Mouse (Mus musculus): ENCODE measurements around the gene Piga. TPM values are rescaled to one million over a fixed set of nuclear protein-coding genes. Genes with fewer than 3 reads are reported as not detected.

Piga gene
- polyA plus RNA-seq, 1 experiment: not detected

GRCm38 (mm10) chrX:164445601-164446000, 26.0 kb downstream of the Piga start:
- no peaks in the 10 kb centered on the region for H3K4me1 ChIP-seq (ENCODE audit: control insufficient read depth, insufficient read depth, low read length)
- WGBS: 90% methylated on average over 12 of the region's 12 CpGs

GRCm38 (mm10) chrX:164446106-164446551, 26.5 kb downstream of the Piga start:
- TF ChIP-seq CTCF (IDR thresholded peaks at IDR 0.05; ENCODE audit: insufficient read depth, low read depth, low read length): no peak
- no peak for TF ChIP-seq POLR2A (IDR thresholded peaks at IDR 0.05; ENCODE audit: insufficient read depth, low read depth, low read length)
- Histone ChIP-seq H3K4me3 (ENCODE audit: insufficient read depth, low read depth, low read length) (no peak overlapping the region), H3K4me1 (ENCODE audit: control insufficient read depth, insufficient read depth, low read length) (no peaks in the 10 kb centered on the region), H3K27ac (ENCODE audit: insufficient read depth, low read depth, low read length) (no peak overlapping the region)
- 83% methylated on average over 10 of the region's 10 CpGs for WGBS

More at GRCm38 (mm10) chrX:164445601-164446000, 26.0 kb downstream of the Piga start:
- TF ChIP-seq POLR2A (IDR thresholded peaks at IDR 0.05; ENCODE audit: insufficient read depth, low read depth, low read length): no peak
- TF ChIP-seq CTCF (IDR thresholded peaks at IDR 0.05; ENCODE audit: insufficient read depth, low read depth, low read length): no peak
- H3K4me3 ChIP-seq (ENCODE audit: insufficient read depth, low read depth, low read length): no peak overlapping the region
- H3K27ac ChIP-seq (ENCODE audit: insufficient read depth, low read depth, low read length): no peak overlapping the region

GRCm38 (mm10) chrX:164446835-164447681, 27.5 kb downstream of the Piga start:
- WGBS: 93% methylated on average over 9 of the region's 9 CpGs
- TF ChIP-seq POLR2A (IDR thresholded peaks at IDR 0.05; ENCODE audit: insufficient read depth, low read depth, low read length): no peak
- TF ChIP-seq CTCF (IDR thresholded peaks at IDR 0.05; ENCODE audit: insufficient read depth, low read depth, low read length): no peak
- H3K27ac ChIP-seq (ENCODE audit: insufficient read depth, low read depth, low read length): no peak overlapping the region
- H3K4me1 ChIP-seq (ENCODE audit: control insufficient read depth, insufficient read depth, low read length): no peaks in the 10 kb centered on the region
- H3K4me3 ChIP-seq (ENCODE audit: insufficient read depth, low read depth, low read length): no peak overlapping the region

- WGBS: 91% methylated on average over 2 of the region's 2 CpGs
- no peak overlapping the region for H3K27ac ChIP-seq (ENCODE audit: insufficient read depth, low read depth, low read length)
- no peak overlapping the region for H3K4me3 ChIP-seq (ENCODE audit: insufficient read depth, low read depth, low read length)
- no peak for TF ChIP-seq CTCF (IDR thresholded peaks at IDR 0.05; ENCODE audit: insufficient read depth, low read depth, low read length)
- TF ChIP-seq POLR2A (IDR thresholded peaks at IDR 0.05; ENCODE audit: insufficient read depth, low read depth, low read length): no peak
- H3K4me1 ChIP-seq (ENCODE audit: control insufficient read depth, insufficient read depth, low read length): no peaks in the 10 kb centered on the region
These were observed 28.1 kb downstream of the Piga start for GRCm38 (mm10) chrX:164447682-164448071.

GRCm38 (mm10) chrX:164449201-164449600, 29.6 kb downstream of the Piga start:
- no peak overlapping the region for H3K27ac ChIP-seq (ENCODE audit: insufficient read depth, low read depth, low read length)
- no peaks in the 10 kb centered on the region for H3K4me1 ChIP-seq (ENCODE audit: control insufficient read depth, insufficient read depth, low read length)
- H3K4me3 ChIP-seq (ENCODE audit: insufficient read depth, low read depth, low read length): no peak overlapping the region
- WGBS: 24% methylated on average over 3 of the region's 3 CpGs
- no peak for TF ChIP-seq POLR2A (IDR thresholded peaks at IDR 0.05; ENCODE audit: insufficient read depth, low read depth, low read length)
- no peak for TF ChIP-seq CTCF (IDR thresholded peaks at IDR 0.05; ENCODE audit: insufficient read depth, low read depth, low read length)

- Histone ChIP-seq H3K27ac (ENCODE audit: insufficient read depth, low read depth, low read length) (no peak overlapping the region), H3K4me1 (ENCODE audit: control insufficient read depth, insufficient read depth, low read length) (no peaks in the 10 kb centered on the region), H3K4me3 (ENCODE audit: insufficient read depth, low read depth, low read length) (no peak overlapping the region)
- TF ChIP-seq CTCF (IDR thresholded peaks at IDR 0.05; ENCODE audit: insufficient read depth, low read depth, low read length): no peak
- TF ChIP-seq POLR2A (IDR thresholded peaks at IDR 0.05; ENCODE audit: insufficient read depth, low read depth, low read length): no peak
- 72% methylated on average over 6 of the region's 6 CpGs for WGBS
These were observed 39.8 kb downstream of the Piga start for GRCm38 (mm10) chrX:164459205-164459878.

Other genes starting within 250 kb of the Piga start
- gene Bmx, start 161.6 kb upstream of the Piga start, polyA plus RNA-seq (2012; ENCODE audit: insufficient read depth, insufficient read length, low replicate concordance, missing spikeins): not detected in 2 replicates
- gene Pir, start 150.4 kb upstream of the Piga start, polyA plus RNA-seq (2012; ENCODE audit: insufficient read depth, insufficient read length, low replicate concordance, missing spikeins): not detected in 2 replicates
- gene Vegfd, start 46.4 kb upstream of the Piga start, polyA plus RNA-seq (2012; ENCODE audit: insufficient read depth, insufficient read length, low replicate concordance, missing spikeins): not detected in 2 replicates
- not detected in 2 replicates for gene Asb11, start 17.2 kb downstream of the Piga start, polyA plus RNA-seq (2012; ENCODE audit: insufficient read depth, insufficient read length, low replicate concordance, missing spikeins)
- not detected in 2 replicates for gene Asb9, start 86.5 kb downstream of the Piga start, polyA plus RNA-seq (2012; ENCODE audit: insufficient read depth, insufficient read length, low replicate concordance, missing spikeins)

All from olfactory bulb, adult 2 months (tissue).